Mouse (Mus musculus): ENCODE results near the gene Pus7l. TPM values are rescaled to one million over a fixed set of nuclear protein-coding genes. Genes with fewer than 3 reads are reported as not detected.

Pus7l gene
- polyA plus RNA-seq, 1 experiment from 2014 or later, result 5.1 TPM

- Histone ChIP-seq H3K9me3 (replicated peaks) (no peaks in the 10 kb centered on the region), H3K4me1 (no peaks in the 10 kb centered on the region), H3K36me3 (peaks cover 2% of the 10 kb centered on the region; the same call in 1 of the 2 replicates), H3K27ac (replicated peaks) (no peak overlapping the region), H3K27me3 (replicated peaks) (no peaks in the 10 kb centered on the region), H3K4me2 (no peak overlapping the region), H3K9ac (replicated peaks) (no peak overlapping the region), H3K4me3 (replicated peaks) (no peak overlapping the region)
- no peak for ATAC-seq (ENCODE audit: low FRiP score)
- 90% methylated on average over 7 of the region's 7 CpGs for WGBS
These were observed 7.8 kb downstream of the Pus7l start for GRCm38 (mm10) chr15:94535521-94535920.

GRCm38 (mm10) chr15:94532956-94533355, 10.4 kb downstream of the Pus7l start:
- Histone ChIP-seq H3K27ac (replicated peaks) (no peak overlapping the region), H3K27me3 (replicated peaks) (no peaks in the 10 kb centered on the region), H3K4me3 (replicated peaks) (no peak overlapping the region), H3K9ac (replicated peaks) (no peak overlapping the region), H3K36me3 (peaks cover 2% of the 10 kb centered on the region; the same call in 1 of the 2 replicates), H3K9me3 (replicated peaks) (no peaks in the 10 kb centered on the region), H3K4me2 (no peak overlapping the region), H3K4me1 (no peaks in the 10 kb centered on the region)
- ATAC-seq (ENCODE audit: low FRiP score), result no peak
- 93% methylated on average over 6 of the region's 6 CpGs for WGBS

- Histone ChIP-seq H3K27ac (replicated peaks) (no peak overlapping the region), H3K4me1 (no peaks in the 10 kb centered on the region), H3K4me2 (no peak overlapping the region), H3K36me3 (peaks cover 2% of the 10 kb centered on the region; the same call in 1 of the 2 replicates), H3K27me3 (replicated peaks) (no peaks in the 10 kb centered on the region), H3K9ac (replicated peaks) (no peak overlapping the region), H3K4me3 (replicated peaks) (no peak overlapping the region), H3K9me3 (replicated peaks) (no peaks in the 10 kb centered on the region)
- WGBS, result 95% methylated on average over 5 of the region's 5 CpGs
- no peak for ATAC-seq (ENCODE audit: low FRiP score)
These were observed 11.0 kb downstream of the Pus7l start for GRCm38 (mm10) chr15:94532306-94532705.

DNA sequence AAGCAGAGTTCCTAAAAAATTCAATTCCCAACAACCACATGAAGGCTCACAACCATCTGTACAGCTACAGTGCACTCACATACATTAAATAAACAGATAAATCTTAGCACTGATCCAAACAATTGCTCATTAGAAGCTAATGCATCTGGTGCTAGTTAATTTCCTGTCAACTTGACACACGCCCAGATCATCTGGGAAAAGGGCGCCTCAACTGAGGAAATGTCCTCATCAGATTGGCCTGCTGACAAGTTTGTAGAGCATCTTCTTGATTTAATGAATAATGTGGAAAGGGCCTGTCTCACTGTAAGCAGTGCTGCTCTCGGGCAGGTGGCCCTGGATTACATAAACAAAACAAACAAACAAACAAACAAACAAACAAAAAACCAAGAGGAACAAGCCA, 12.8 kb downstream of the Pus7l start:
- no peaks in the 10 kb centered on the region for H3K9me3 ChIP-seq (replicated peaks)

GRCm38 (mm10) chr15:94524956-94525355, 18.4 kb downstream of the Pus7l start:
- H3K27me3 ChIP-seq (replicated peaks), result no peaks in the 10 kb centered on the region
- H3K4me3 ChIP-seq (replicated peaks), result no peak overlapping the region
- no peak overlapping the region for H3K4me2 ChIP-seq
- 90% methylated on average over 12 of the region's 12 CpGs for WGBS
- H3K4me1 ChIP-seq, result no peaks in the 10 kb centered on the region
- no peak overlapping the region for H3K27ac ChIP-seq (replicated peaks)
- no peak overlapping the region for H3K9ac ChIP-seq (replicated peaks)
- H3K36me3 ChIP-seq, result no peaks in the 10 kb centered on the region
- no peaks in the 10 kb centered on the region for H3K9me3 ChIP-seq (replicated peaks)
- ATAC-seq (ENCODE audit: low FRiP score), result no peak

More for the DNA sequence above, 12.8 kb downstream of the Pus7l start:
- H3K4me3 ChIP-seq (replicated peaks), result no peak overlapping the region
- no peak overlapping the region for H3K27ac ChIP-seq (replicated peaks)
- no peak for ATAC-seq (ENCODE audit: low FRiP score)
- no peaks in the 10 kb centered on the region for H3K27me3 ChIP-seq (replicated peaks)
- peaks cover 2% of the 10 kb centered on the region; the same call in 1 of the 2 replicates for H3K36me3 ChIP-seq
- 83% methylated on average over 3 of the region's 3 CpGs for WGBS
- no peak overlapping the region for H3K9ac ChIP-seq (replicated peaks)
- no peak overlapping the region for H3K4me2 ChIP-seq
- no peaks in the 10 kb centered on the region for H3K4me1 ChIP-seq

GRCm38 (mm10) chr15:94523251-94523650, 20.1 kb downstream of the Pus7l start:
- H3K4me2 ChIP-seq, result no peak overlapping the region
- H3K27me3 ChIP-seq (replicated peaks), result no peaks in the 10 kb centered on the region
- no peak overlapping the region for H3K27ac ChIP-seq (replicated peaks)
- WGBS, result 91% methylated on average over 28 of the region's 28 CpGs
- H3K4me1 ChIP-seq, result no peaks in the 10 kb centered on the region
- no peak for ATAC-seq (ENCODE audit: low FRiP score)
- no peak overlapping the region for H3K9ac ChIP-seq (replicated peaks)
- H3K4me3 ChIP-seq (replicated peaks), result no peak overlapping the region
- H3K9me3 ChIP-seq (replicated peaks), result no peaks in the 10 kb centered on the region
- no peaks in the 10 kb centered on the region for H3K36me3 ChIP-seq

GRCm38 (mm10) chr15:94520959-94521358, 22.4 kb downstream of the Pus7l start:
- Histone ChIP-seq H3K4me1 (no peaks in the 10 kb centered on the region), H3K4me3 (replicated peaks) (no peak overlapping the region), H3K9me3 (replicated peaks) (no peaks in the 10 kb centered on the region), H3K9ac (replicated peaks) (no peak overlapping the region), H3K4me2 (no peak overlapping the region), H3K36me3 (no peaks in the 10 kb centered on the region), H3K27me3 (replicated peaks) (no peaks in the 10 kb centered on the region), H3K27ac (replicated peaks) (no peak overlapping the region)
- 75% methylated on average over 5 of the region's 5 CpGs for WGBS
- ATAC-seq (ENCODE audit: low FRiP score), result no peak

DNA sequence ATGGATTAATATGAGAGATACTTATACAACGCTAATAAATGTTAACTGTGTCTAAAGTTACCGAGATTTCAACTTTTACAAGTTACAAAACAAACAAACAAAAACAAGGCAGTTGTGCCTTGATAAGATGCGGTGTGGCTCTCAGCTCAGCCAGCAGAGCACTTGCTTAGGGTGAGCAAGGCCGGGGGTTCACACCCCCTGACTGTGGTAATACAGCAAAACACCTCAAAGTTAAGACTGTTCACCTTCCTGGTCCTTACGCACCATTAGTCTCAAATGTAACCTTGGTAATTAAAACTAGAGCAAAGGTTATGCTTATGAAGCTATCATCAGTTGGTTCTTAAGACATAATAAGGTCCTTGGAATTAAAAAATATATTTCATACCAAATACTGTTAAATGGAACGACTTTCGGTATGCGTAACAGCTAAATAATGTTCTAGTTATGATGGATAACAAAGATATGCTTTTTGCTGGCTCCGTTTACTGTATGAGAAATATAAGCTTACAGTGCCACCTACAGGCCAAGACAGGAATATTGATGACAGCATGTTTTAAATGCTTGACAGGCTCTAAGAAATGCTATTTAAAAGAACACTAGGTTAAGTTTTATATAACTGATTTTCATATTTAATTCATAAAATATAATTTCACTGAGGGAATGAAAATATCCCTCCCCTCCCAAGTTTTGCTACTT, 23.0 kb downstream of the Pus7l start:
- Histone ChIP-seq H3K9ac (replicated peaks) (no peak overlapping the region), H3K27ac (replicated peaks) (no peak overlapping the region), H3K36me3 (no peaks in the 10 kb centered on the region), H3K9me3 (replicated peaks) (no peaks in the 10 kb centered on the region), H3K27me3 (replicated peaks) (no peaks in the 10 kb centered on the region), H3K4me3 (replicated peaks) (no peak overlapping the region), H3K4me2 (no peak overlapping the region), H3K4me1 (no peaks in the 10 kb centered on the region)
- 44% methylated on average over 9 of the region's 9 CpGs for WGBS
- ATAC-seq (ENCODE audit: low FRiP score), result no peak

DNA sequence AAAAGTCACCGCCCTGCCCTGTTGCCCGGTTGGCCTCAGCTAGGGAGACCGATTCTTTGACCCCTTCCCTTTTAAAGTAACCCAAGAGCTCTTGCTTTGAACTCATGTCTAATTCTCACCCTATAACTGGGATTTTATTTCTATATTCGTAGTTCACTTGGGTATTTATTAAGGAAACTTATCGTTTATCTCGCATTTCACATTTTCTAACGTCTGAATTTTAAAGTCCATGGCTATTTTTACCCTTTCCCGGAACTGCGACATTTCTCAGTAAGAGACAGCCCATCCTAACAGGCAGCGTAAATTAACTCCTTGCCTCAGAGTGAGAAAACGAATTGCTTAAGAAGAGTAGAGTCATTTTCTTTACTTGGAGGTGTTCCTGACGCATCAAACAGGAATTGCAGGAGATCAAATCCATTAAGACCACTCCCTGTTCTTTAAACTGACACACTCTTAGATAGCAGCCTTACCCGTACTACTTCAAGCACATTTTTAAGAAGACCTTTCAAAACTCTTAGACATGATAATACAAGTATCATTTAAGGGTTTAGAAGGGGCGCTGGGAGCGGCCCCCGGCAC, 25.3 kb downstream of the Pus7l start:
- Histone ChIP-seq H3K27me3 (replicated peaks) (no peaks in the 10 kb centered on the region), H3K27ac (replicated peaks) (no peak overlapping the region), H3K9me3 (replicated peaks) (no peaks in the 10 kb centered on the region), H3K4me3 (replicated peaks) (no peak overlapping the region), H3K9ac (replicated peaks) (no peak overlapping the region), H3K4me2 (no peak overlapping the region), H3K36me3 (no peaks in the 10 kb centered on the region), H3K4me1 (no peaks in the 10 kb centered on the region)
- ATAC-seq (ENCODE audit: low FRiP score), result no peak
- WGBS, result 76% methylated on average over 16 of the region's 16 CpGs

DNA sequence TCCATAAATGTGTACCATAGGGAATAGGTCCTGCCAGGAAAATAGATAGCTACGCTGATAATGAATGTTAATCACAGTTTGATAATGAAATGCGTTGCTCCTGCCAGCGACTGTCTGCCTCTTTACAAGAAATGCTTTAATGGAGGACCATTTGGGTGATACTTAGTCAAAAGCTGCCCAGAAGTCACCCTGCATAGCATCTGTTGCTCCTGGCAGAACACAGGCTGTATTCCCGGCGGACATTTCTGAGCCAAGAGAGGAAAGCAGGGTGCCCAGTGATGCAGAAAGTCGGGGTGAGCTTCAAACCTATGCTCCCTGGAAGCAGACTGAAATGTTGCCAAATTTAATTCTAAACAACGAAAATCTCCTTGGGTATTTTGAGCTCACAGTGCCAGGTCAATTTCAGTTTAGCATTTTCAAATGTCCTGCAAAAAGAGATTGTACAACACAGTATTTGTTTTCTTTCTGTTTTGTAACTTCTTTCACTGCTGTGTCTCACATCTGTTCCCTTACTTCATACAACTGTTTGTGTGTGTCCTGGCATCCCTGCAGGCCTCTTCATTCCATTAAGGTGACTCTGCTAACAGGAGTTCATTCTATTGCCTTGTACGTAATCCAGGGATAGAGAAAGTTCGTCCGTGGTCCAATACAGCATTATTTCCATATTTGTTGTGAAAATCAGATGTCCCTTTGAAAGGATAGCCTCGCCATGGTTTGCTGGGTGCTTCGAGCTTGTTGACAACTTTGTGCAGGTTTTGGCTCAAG, 39.7 kb downstream of the Pus7l start:
- H3K9me3 ChIP-seq (replicated peaks), result no peaks in the 10 kb centered on the region
- no peaks in the 10 kb centered on the region for H3K4me1 ChIP-seq
- WGBS, result 55% methylated on average over 12 of the region's 12 CpGs
- H3K36me3 ChIP-seq, result no peaks in the 10 kb centered on the region
- no peak overlapping the region for H3K4me2 ChIP-seq
- no peak overlapping the region for H3K9ac ChIP-seq (replicated peaks)
- H3K27me3 ChIP-seq (replicated peaks), result no peaks in the 10 kb centered on the region
- no peak overlapping the region for H3K4me3 ChIP-seq (replicated peaks)
- H3K27ac ChIP-seq (replicated peaks), result no peak overlapping the region
- no peak for ATAC-seq (ENCODE audit: low FRiP score)

- H3K4me1 ChIP-seq, result no peaks in the 10 kb centered on the region
- H3K9ac ChIP-seq (replicated peaks), result no peak overlapping the region
- no peak for ATAC-seq (ENCODE audit: low FRiP score)
- H3K4me3 ChIP-seq (replicated peaks), result no peak overlapping the region
- no peaks in the 10 kb centered on the region for H3K9me3 ChIP-seq (replicated peaks)
- no peak overlapping the region for H3K27ac ChIP-seq (replicated peaks)
- H3K27me3 ChIP-seq (replicated peaks), result no peaks in the 10 kb centered on the region
- H3K4me2 ChIP-seq, result no peak overlapping the region
- no peaks in the 10 kb centered on the region for H3K36me3 ChIP-seq
- WGBS, result 92% methylated on average over 1 of the region's 1 CpGs
These were observed 44.1 kb downstream of the Pus7l start for GRCm38 (mm10) chr15:94499260-94499659.

- Histone ChIP-seq H3K27me3 (replicated peaks) (no peaks in the 10 kb centered on the region), H3K4me2 (no peak overlapping the region), H3K9me3 (replicated peaks) (no peaks in the 10 kb centered on the region), H3K9ac (replicated peaks) (no peak overlapping the region), H3K27ac (replicated peaks) (no peak overlapping the region), H3K4me1 (no peaks in the 10 kb centered on the region), H3K4me3 (replicated peaks) (no peak overlapping the region), H3K36me3 (no peaks in the 10 kb centered on the region)
- no peak for ATAC-seq (ENCODE audit: low FRiP score)
- 78% methylated on average over 10 of the region's 10 CpGs for WGBS
These were observed 47.4 kb downstream of the Pus7l start for GRCm38 (mm10) chr15:94495936-94496335.
